Mouse (Mus musculus) cerebellum, adult 11-12 months (tissue): Measurements from ENCODE around the gene Hspb7.

ENCODE experiments used
- DNase-seq: peaks from one replicate; pipeline ENCODE4 v3.0.0; 2022

Hspb7 gene

DNA sequence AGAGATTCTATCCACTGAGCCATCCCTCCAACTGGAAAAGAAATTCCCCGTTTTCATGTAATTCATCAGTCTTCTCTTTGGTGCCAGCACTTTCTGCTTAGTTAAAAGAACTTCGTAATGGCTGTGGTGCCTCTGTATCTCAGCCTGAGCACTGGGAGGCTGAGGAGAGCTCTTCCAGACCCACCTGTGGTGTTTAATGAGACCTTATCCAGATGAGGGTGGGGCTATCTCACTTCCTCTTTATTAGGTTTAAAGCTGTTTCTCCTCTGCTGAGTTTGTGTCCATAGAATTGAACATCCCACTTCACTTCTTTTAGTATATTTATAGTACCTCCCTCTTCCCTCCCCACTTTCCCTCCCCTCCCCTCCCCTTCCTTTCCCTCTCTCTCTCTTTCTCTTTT is 30.7 kb downstream of the Hspb7 start:
- no peak for DNase-seq

GRCm38 (mm10) chr4:141451916-141452450 is 31.4 kb downstream of the Hspb7 start:
- no peak for DNase-seq

DNA sequence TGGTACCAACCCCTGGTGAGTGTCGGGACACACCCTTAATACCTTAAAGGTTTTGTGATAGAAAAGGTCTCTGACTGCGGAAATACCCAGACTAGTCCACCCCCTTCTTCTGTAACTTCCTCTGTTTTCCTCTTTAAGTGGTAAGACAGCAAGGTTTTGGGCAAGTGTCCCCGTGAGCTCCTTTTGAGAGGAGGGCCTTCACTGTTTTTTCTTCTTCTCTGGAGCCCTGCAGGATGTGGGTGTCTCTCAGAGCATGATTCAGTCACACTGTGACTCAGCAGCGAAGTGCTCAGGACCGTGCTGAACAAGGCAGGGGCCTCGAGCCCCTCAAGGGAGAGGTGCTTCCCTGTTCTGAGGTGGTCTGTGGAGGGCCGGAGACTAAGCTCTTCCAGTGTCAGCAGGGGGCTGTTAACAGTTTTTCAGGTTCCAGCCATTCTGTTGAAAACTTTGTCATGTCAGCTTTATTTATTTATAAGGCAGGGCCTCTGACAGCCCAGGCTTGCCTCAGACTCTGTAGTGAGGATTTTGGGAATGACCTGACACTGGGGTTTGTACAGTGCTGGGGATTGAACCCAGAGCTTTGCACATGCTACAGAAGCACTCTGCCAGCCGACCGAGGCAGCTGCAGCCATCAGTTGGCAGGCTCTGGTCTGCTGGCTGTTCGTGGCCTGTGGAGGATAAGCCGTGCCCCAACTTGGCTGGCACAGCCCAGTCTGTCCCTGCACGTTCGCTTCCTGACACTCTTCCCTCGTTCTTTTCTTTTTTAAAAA is 34.2 kb downstream of the Hspb7 start:
- no peak for DNase-seq

DNA sequence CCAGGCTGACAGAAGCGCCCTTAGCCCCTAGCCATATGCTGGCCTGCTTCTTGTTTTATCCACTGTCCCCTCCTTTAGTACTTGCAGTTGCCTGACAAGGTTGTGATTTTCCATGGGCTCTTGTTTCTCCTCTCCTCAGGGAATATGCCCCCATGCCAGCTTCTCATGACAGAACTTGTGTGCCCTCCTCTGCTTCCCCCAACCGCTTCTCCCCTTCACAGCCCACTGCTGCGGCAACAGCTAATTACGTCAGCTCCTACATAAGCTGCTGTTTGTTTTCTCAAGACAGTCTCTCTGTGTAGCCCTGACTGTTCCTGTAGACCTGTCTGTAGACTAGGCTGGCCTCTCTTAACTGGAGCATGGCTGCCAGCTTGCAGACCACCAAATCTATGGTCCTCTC is 34.9 kb downstream of the Hspb7 start:
- DNase-seq, result no peak

- DNase-seq, result no peak
Observed at GRCm38 (mm10) chr4:141456193-141456938, 35.8 kb downstream of the Hspb7 start.

DNA sequence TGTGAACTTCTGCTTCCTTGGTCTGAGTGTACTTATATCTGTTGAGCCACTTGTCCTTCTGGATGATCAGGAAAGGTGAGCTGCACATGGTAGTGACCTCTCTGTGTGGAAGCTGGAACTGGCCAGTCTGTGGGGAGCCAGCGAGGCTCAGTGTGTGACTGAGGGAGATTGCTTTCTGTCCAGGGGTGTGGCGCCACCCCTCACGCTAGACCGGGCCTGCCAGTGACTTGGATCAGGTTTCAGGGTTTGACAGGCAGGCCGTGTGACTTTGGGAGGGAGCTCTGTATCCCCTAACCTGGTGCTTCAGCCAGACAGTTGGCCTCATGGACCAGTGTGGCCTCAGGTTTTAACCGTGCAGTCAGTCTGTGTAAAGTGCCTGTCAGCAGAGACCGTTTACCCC is 37.7 kb downstream of the Hspb7 start:
- no peak for DNase-seq

GRCm38 (mm10) chr4:141458888-141459287 is 38.3 kb downstream of the Hspb7 start:
- DNase-seq, result no peak

- no peak for DNase-seq
Observed at GRCm38 (mm10) chr4:141459766-141460165, 39.2 kb downstream of the Hspb7 start.

GRCm38 (mm10) chr4:141460481-141460880 is 39.9 kb downstream of the Hspb7 start:
- no peak for DNase-seq

- no peak for DNase-seq
Observed at GRCm38 (mm10) chr4:141461088-141461487, 40.5 kb downstream of the Hspb7 start.

- DNase-seq, result no peak
Observed at GRCm38 (mm10) chr4:141461576-141461975, 41.0 kb downstream of the Hspb7 start.

DNA sequence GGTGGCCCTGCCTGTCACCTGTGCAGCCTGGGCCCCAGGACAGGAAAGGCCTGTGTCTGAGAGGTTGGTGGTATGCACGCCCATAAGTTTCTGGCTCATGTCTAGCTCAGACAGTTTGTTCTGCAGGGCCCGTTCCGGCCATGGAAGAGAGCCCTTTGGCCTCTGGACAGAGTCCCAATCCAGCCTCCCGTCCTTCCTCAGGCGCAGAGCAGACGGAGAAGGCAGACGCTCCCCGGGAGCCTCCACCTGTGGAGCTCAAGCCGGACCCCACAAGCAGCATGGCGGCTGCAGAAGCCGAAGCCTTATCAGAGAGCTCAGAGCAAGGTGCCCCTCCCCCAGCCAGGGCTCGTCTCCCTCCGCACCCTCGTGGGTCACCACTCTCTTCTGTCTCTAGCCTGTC is 42.9 kb downstream of the Hspb7 start:
- no peak for DNase-seq

GRCm38 (mm10) chr4:141464722-141465121 is 44.1 kb downstream of the Hspb7 start:
- DNase-seq, result no peak

- DNase-seq, result peak; percentile 34
Observed at GRCm38 (mm10) chr4:141465512-141466288, 45.1 kb downstream of the Hspb7 start.

- no peak for DNase-seq
Observed at GRCm38 (mm10) chr4:141466289-141466795, 45.8 kb downstream of the Hspb7 start.

GRCm38 (mm10) chr4:141466844-141467580 is 46.4 kb downstream of the Hspb7 start:
- peak; percentile 44 for DNase-seq

GRCm38 (mm10) chr4:141467581-141467927 is 47.0 kb downstream of the Hspb7 start:
- DNase-seq, result no peak

DNA sequence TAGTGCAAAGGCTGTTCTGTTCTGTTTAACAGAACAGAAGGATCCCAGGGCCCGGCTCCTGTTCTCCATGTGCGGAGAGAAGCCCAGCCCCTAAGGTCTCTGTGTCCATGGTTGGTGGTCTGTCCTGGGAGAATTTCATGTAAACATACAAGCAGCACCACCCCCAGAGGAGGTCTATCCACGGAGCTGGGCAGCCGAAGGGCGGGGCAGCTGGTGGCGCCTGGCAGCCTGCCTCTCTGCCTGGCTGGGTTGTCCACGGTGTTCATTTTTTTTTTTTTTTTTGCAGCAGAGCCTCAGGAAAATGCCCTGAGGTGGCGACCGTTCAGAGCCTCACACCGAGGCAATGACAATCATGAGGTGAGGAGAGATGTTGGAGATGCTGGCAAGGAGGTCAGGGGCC is 48.0 kb downstream of the Hspb7 start:
- peak; percentile 76 for DNase-seq

GRCm38 (mm10) chr4:141469343-141469742 is 48.8 kb downstream of the Hspb7 start:
- peak; percentile 29 for DNase-seq

DNA sequence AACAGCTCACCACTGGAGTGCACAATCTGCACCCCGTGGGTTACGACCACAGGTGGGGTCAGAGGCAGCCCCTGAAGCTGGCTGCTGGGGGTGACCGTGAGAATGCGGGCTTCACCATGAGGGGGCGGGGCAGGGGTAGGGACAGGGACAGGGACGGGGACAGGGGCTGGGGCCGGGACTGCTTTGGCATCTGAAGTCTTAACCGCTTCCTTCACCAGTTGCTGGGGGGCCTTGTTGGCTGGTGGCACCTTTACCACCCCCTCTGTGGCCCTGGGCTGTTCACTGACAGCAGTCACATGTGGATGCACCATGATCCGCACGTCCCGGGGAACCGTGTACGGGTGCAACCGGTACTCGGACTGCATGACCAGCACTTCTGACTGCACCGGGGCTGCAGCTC is 50.9 kb downstream of the Hspb7 start:
- peak; percentile 41 for DNase-seq

- no peak for DNase-seq
Observed at GRCm38 (mm10) chr4:141472641-141473321, 52.2 kb downstream of the Hspb7 start.

DNA sequence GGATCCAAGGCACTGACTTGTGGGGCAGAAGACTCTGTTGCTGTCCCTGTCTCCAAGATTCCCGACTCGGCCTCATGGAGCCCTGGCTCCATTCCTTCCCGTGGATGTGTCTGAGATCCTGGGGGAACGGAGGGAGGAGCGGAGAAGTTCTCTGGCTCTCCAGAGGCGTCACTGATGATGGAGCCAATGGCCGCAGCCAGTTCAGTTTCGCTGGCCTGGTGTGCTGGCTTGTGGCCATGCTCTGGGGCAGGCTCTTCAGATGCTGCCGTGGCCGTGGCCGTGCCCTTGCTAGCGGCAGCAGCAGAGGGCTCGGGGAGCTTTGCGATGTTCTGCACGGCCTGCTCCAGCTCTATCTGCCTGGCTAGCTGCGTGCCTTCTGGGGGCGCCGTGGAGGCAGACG is 53.9 kb downstream of the Hspb7 start:
- peak; percentile 25 for DNase-seq
